Mouse (Mus musculus) heart, postnatal 0 days (tissue): ENCODE results near the gene Sntg2.

ENCODE experiments used
- CTCF ChIP-seq: IDR thresholded peaks from 2 replicates; pipeline ENCODE4 v1.5.1; 2016; ENCODE audit warnings: antibody characterized with exemption, control low read depth, low read depth
- EP300 ChIP-seq: IDR thresholded peaks from 2 replicates; pipeline ENCODE4 v1.6.1; 2016; ENCODE audit warnings: antibody characterized with exemption, low read depth

- TF ChIP-seq CTCF (no peak), EP300 (no peak)
These were observed 156.3 kb downstream of the Sntg2 start for GRCm38 (mm10) chr12:30216762-30217441.
